Mouse (Mus musculus) ES-CJ7 (cell line): ENCODE data around the gene Prss33.
A peak's percentile ranks its signal among the peaks of the same experiment; 100 is the strongest.

ENCODE experiments used
- DNase-seq: peaks from one replicate; pipeline ENCODE4 v3.0.0; 2011; ENCODE audit warnings: low read depth, low spot score

Gene Prss33

GRCm38 (mm10) chr17:23786510-23786931, 49.3 kb downstream of the Prss33 start:
- DNase-seq = no peak

DNA sequence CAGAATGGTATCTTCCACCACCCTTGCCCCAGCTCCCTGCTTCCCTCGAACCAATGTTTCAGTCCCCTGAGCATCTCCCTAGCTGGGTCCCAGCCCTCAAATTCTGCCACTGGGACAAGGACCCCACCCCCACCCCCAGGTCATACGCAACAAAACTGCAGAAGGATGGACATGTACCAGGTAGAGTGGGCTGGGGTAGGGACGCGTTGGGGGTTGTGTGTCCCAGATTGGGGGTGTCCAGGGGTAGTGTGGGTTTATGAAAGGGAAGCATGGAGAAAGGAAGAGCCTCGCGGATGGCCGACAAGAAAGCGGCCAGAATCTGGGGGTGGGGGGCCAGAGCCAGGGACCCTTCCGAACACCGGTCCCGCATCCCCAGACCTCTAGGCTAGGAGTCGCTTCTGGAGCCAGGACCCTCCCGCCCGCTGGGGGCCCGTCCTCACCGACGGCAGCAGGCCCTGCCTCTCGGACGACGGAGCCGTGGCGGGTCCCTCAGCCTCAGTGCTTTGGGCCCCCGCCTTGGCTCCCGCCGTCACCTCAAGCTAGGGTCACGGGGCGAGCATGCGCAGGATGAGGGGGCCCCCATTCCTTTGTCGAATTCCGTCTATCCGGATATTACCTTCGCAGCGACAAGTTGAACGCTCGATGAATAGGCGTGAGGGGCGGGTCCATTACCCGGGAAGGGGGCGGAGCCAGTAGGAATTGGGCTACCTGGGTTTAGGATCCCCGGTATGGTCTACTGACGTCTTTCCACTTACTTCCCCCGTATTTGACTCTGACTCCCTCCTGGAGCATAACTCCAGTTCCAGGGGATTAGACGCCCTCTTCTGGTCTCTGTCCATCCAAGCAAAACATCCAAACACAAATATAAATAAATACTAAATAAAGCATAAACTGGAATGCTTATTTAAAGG, 50.0 kb downstream of the Prss33 start, which contains the start of gene Flywch2:
TSS of gene Flywch2 (minus strand) at position 521 of the 911 bp plus-strand sequence.
- peak; percentile 88 for DNase-seq

DNA sequence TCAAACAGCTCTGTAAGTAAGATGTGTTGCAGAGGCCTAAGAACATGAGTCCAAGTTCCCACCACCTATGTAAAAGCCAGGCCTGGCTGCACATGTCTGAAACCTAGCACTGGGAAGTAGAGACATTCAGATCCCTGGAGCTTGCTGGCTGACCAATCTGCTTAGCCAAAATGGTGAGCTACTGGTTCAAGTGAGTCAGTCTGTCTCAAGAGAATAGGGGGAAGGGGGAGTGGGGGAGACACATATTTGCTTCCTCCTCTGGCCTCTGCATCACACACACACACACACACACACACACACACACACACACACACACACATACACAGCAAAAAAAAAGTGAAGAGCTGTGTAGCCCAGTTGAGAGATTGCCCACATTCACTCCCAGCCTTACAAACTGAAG, 52.5 kb downstream of the Prss33 start:
- DNase-seq = no peak
